Mouse (Mus musculus) midbrain, postnatal 0 days (tissue): ENCODE measurements around the gene Rln3. TPM values are rescaled to one million over a fixed set of nuclear protein-coding genes. Genes with fewer than 3 reads are reported as not detected.
A peak's percentile ranks its signal among the peaks of the same experiment; 100 is the strongest.

Experiments
- ATAC-seq: fragments of 200-750 bp; cut with Nextera tagmentation; 2 replicates; pipeline ENCODE4 v1.8.0; 2017; ENCODE audit warnings: moderate number of reproducible peaks, mild to moderate bottlenecking, moderate TSS enrichment, moderate library complexity; ENCODE audit not compliant: low FRiP score
- DNase-seq: peaks from one replicate; pipeline ENCODE4 v3.0.0-alpha.2; 2015; ENCODE audit warnings: low spot score
- H3K27ac ChIP-seq: fragments of 300-500 bp; sonication (generic); 2 replicates; pipeline ENCODE4 v1.5.1; 2014; ENCODE audit warnings: low read depth, mild to moderate bottlenecking, low read length, mixed read lengths
- H3K27me3 ChIP-seq: fragments of 300-500 bp; sonication (generic); 2 replicates; pipeline ENCODE4 v1.6.1; 2014; ENCODE audit warnings: low read length, control low read depth, mixed read lengths; ENCODE audit not compliant: insufficient read depth
- H3K36me3 ChIP-seq: fragments of 300-500 bp; sonication (generic); 2 replicates; pipeline ENCODE4 v1.6.1; 2014; ENCODE audit warnings: low read length, control low read depth, mixed read lengths; ENCODE audit not compliant: insufficient read depth
- H3K4me1 ChIP-seq: fragments of 300-500 bp; sonication (generic); 2 replicates; pipeline ENCODE4 v1.6.1; 2014; ENCODE audit warnings: mild to moderate bottlenecking, control low read depth, antibody characterized with exemption, low read length, mixed read lengths; ENCODE audit not compliant: insufficient read depth
- H3K4me2 ChIP-seq: fragments of 300-500 bp; sonication (generic); 2 replicates; pipeline ENCODE4 v1.6.1; 2014; ENCODE audit warnings: low read depth, mild to moderate bottlenecking, low read length, mixed read lengths; ENCODE audit not compliant: poor library complexity, severe bottlenecking
- H3K4me3 ChIP-seq: fragments of 300-500 bp; sonication (generic); 2 replicates; pipeline ENCODE4 v1.5.1; 2014; ENCODE audit warnings: low read depth, mild to moderate bottlenecking, low read length, moderate library complexity
- H3K9ac ChIP-seq: fragments of 300-500 bp; sonication (generic); replicated peaks from 2 replicates; pipeline ENCODE4 v1.6.1; 2014; ENCODE audit warnings: mild to moderate bottlenecking, low read length, moderate library complexity, mixed read lengths; ENCODE audit not compliant: poor library complexity, severe bottlenecking
- H3K9me3 ChIP-seq: fragments of 300-500 bp; sonication (generic); 2 replicates; pipeline ENCODE4 v1.6.1; 2016; ENCODE audit warnings: low read length, control low read depth
- CTCF ChIP-seq: IDR thresholded peaks from 2 replicates; pipeline ENCODE4 v1.5.1; 2016; ENCODE audit warnings: antibody characterized with exemption, mild to moderate bottlenecking
- WGBS: fragments of 180-500 bp; shearing (Covaris S2); extraction: QIAGEN DNeasy Blood & Tissue Kit; methylation state at CpG from one replicate; pipeline ENCODE4 v1.1.7; 2014; 5-methylcytosine and 5-hydroxymethylcytosine counted together
- polyA plus RNA-seq: library from polyadenylated mRNA; unstranded; fragments of >200 nt; fragmentation: Nextera tagmentation; extraction: Ambion mirVana; gene quantifications from 2 replicates; pipeline ENCODE4 v1.2.1, GENCODE M21; 2015
- total RNA-seq: library from RNA; depleted of rRNA; stranded (reverse); fragments of >200 nt; gene quantifications from 2 replicates; pipeline ENCODE4 v1.2.3, GENCODE M21; 2014

Rln3 gene
- total and polyA plus RNA-seq, 2 experiments from 2014 or later = 1.3 to 2.7 TPM

DNA sequence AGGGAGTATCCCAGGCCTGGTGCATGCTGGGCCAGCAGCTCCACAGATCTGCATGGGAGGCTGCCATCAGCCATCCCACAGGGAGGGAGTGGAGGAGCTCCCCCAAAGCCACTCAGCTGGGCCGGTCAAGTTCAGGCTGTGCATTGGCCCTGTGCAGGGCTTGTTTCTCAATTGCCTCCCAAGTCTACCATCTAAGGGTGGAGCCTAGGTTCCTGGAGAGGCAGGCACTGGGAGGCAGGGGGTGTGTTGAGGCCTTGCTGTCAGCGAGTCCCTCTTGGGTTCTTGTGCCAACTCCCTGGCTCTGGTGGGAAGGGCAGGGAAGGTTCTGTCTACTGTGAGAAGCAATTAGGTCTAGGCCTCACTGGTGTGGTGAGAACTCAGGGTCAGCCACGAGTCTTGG lies 27.1 kb upstream of the Rln3 start:
- peaks cover 16% of the 10 kb centered on the region for H3K4me1 ChIP-seq
- H3K9ac ChIP-seq = no peak overlapping the region
- TF ChIP-seq CTCF = no peak
- DNase-seq = no peak
- H3K9me3 ChIP-seq = no peaks in the 10 kb centered on the region
- ATAC-seq = no peak
- H3K4me2 ChIP-seq = no peak overlapping the region
- H3K36me3 ChIP-seq = peaks cover 25% of the 10 kb centered on the region
- H3K27me3 ChIP-seq = no peaks in the 10 kb centered on the region
- H3K27ac ChIP-seq = no peak overlapping the region
- no peak overlapping the region for H3K4me3 ChIP-seq
- WGBS = 73% methylated on average over 3 of the region's 3 CpGs

DNA sequence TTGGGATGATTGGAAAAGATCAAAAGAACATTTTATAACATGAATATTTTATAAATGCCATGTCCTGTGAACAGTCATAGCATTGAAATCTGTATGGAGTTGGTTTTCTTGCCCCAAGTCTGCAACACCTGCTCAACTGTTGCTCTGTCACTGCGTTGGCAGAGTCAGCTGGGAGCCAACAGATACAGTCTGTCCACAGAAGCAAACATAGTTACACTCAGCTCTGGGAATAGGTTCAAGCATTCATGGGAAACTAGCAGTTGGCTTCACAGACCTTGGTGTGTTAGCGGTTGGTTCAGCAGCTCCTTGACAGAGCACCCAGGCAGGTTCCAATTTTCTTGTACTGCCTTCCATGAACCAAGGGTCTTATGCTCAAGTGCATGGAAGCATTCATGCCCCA lies 25.9 kb upstream of the Rln3 start:
- Histone ChIP-seq H3K9me3 (no peaks in the 10 kb centered on the region), H3K9ac (no peak overlapping the region), H3K36me3 (peaks cover 14% of the 10 kb centered on the region), H3K4me3 (no peak overlapping the region), H3K27ac (peak overlapping the region; percentile 43; the same call in 1 of the 2 replicates), H3K4me2 (no peak overlapping the region), H3K4me1 (peaks cover 16% of the 10 kb centered on the region), H3K27me3 (no peaks in the 10 kb centered on the region)
- no peak for TF ChIP-seq CTCF
- WGBS = 71% methylated on average over 2 of the region's 2 CpGs
- DNase-seq (peak; percentile 15), ATAC-seq (no peak)

DNA sequence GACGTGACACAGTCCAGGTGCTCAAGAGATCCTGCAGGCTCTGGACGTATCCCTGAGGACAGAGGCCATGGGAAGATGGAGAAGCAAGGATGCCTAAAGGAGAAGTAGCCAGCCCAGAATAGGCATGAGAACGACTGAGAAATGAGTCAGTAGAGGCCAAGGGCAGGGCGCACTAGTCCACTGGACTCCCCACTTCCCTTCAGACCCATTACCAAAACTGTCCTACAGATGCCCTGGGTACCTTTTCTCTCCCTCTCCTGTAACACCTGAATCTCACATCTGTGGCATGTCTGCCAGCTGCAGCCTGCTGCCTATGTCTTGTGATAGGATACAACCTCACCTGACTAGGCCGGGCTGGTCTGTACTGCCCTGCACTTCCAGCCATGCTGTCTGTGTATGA lies 25.4 kb upstream of the Rln3 start:
- peaks cover 16% of the 10 kb centered on the region for H3K4me1 ChIP-seq
- H3K27ac ChIP-seq = peak overlapping the region; percentile 43; the same call in 1 of the 2 replicates

GRCm38 (mm10) chr8:84069750-84070149 lies 24.9 kb upstream of the Rln3 start:
- Histone ChIP-seq H3K4me1 (peaks cover 16% of the 10 kb centered on the region), H3K27me3 (no peaks in the 10 kb centered on the region), H3K27ac (peak overlapping the region; percentile 43; the same call in 1 of the 2 replicates), H3K36me3 (peaks cover 7% of the 10 kb centered on the region), H3K9ac (0 out of 2 replicates have a peak overlapping the region, but pooled peaks have one; percentile 29), H3K9me3 (no peaks in the 10 kb centered on the region), H3K4me2 (no peak overlapping the region), H3K4me3 (no peak overlapping the region)
- 45% methylated on average over 2 of the region's 2 CpGs for WGBS
- no peak for TF ChIP-seq CTCF
- ATAC-seq = no peak
- DNase-seq = peak; percentile 49

More for the DNA sequence above, 25.4 kb upstream of the Rln3 start:
- H3K9ac ChIP-seq = 0 out of 2 replicates have a peak overlapping the region, but pooled peaks have one; percentile 29
- TF ChIP-seq CTCF = no peak
- no peak for ATAC-seq
- WGBS = 85% methylated on average over 5 of the region's 5 CpGs
- H3K4me3 ChIP-seq = no peak overlapping the region
- no peak for DNase-seq
- H3K9me3 ChIP-seq = no peaks in the 10 kb centered on the region
- no peaks in the 10 kb centered on the region for H3K27me3 ChIP-seq
- H3K4me2 ChIP-seq = no peak overlapping the region
- H3K36me3 ChIP-seq = peaks cover 10% of the 10 kb centered on the region

DNA sequence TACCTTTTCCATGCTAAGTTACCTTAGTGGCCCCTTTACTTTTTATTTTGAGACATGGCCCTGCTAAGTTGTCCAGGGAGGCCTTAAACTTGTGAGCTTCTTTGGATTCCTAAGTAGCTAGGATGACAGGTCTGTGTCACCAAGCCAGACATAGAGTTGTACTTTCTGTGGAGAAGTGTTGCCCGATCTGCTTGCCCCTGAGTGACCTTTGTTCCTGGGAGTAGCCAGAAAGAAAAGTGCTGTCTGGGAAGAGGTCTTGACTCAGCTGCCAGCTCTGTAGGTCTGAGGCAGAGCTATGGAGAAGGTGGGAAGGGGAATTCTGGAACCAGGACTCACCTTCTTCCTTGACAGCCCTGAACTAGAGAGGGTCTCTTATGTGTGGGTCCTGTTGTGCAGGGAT lies 24.4 kb upstream of the Rln3 start:
- H3K4me1 ChIP-seq = peaks cover 16% of the 10 kb centered on the region
- no peak for ATAC-seq

GRCm38 (mm10) chr8:84068316-84069035 lies 23.7 kb upstream of the Rln3 start:
- Histone ChIP-seq H3K36me3 (no peaks in the 10 kb centered on the region), H3K9ac (0 out of 2 replicates have a peak overlapping the region, but pooled peaks have one; percentile 4), H3K9me3 (no peaks in the 10 kb centered on the region), H3K27ac (no peak overlapping the region), H3K27me3 (no peaks in the 10 kb centered on the region), H3K4me3 (no peak overlapping the region), H3K4me2 (peak overlapping the region; percentile 57), H3K4me1 (peaks cover 13% of the 10 kb centered on the region)
- TF ChIP-seq CTCF = no peak
- WGBS = 71% methylated on average over 12 of the region's 12 CpGs
- DNase-seq (no peak), ATAC-seq (no peak)

More for the DNA sequence above, 24.4 kb upstream of the Rln3 start:
- Histone ChIP-seq H3K27me3 (no peaks in the 10 kb centered on the region), H3K27ac (peak overlapping the region; percentile 19; the same call in 1 of the 2 replicates), H3K4me2 (no peak overlapping the region), H3K9me3 (no peaks in the 10 kb centered on the region), H3K9ac (0 out of 2 replicates have a peak overlapping the region, but pooled peaks have one; percentile 4), H3K4me3 (no peak overlapping the region), H3K36me3 (peaks cover 1% of the 10 kb centered on the region)
- no peak for DNase-seq
- WGBS = 58% methylated on average over 1 of the region's 1 CpGs
- no peak for TF ChIP-seq CTCF
